Mouse (Mus musculus) lung, adult 2 months (tissue): Measurements from ENCODE around the gene Trnau1ap.

Source experiments
- CTCF ChIP-seq: fragments of 200-500 bp; IDR thresholded peaks from 2 replicates; pipeline ENCODE4 v1.5.1; 2011; ENCODE audit warnings: mild to moderate bottlenecking, low read length, control low read depth; ENCODE audit not compliant: insufficient read depth
- POLR2A ChIP-seq: fragments of 200-500 bp; IDR thresholded peaks from 2 replicates; pipeline ENCODE4 v1.6.1; 2011; ENCODE audit warnings: low read depth, mild to moderate bottlenecking, control low read depth, low read length, borderline replicate concordance; ENCODE audit errors: extremely low read depth

GRCm38 (mm10) chr4:132263313-132263712, 66.0 kb downstream of the Trnau1ap start:
- TF ChIP-seq CTCF: no peak
- TF ChIP-seq POLR2A: no peak
